Mouse (Mus musculus): Measurements from ENCODE around the gene Nlrp4c.

DNA sequence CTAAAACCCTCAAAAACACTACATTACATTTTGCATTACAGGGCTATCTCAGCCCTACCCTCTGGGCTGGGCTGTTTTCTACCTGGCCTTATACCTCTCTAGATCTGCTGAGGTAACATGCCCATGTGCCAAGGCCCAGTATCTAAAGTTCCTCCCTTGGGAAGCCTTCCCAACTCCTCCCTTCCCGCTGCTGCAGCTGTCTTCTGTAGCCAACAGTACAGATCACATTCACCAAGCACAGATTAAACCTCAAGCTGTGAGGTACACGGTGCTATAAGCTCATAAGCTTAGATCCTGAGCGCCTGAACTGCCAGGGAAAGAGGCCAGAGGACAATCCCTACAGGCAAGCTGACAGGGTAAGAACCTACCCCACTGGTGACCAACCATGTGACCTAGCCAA lies 107.1 kb downstream of the Nlrp4c start:
- TF ChIP-seq CTCF (IDR thresholded peaks at IDR 0.05; ENCODE audit: low read depth, low read length) (no peak), POLR2A (IDR thresholded peaks at IDR 0.05; ENCODE audit: borderline replicate concordance, low read depth, low read length) (no peak)
